Mouse (Mus musculus) midbrain, embryonic 14.5 days (tissue): ENCODE results near the gene Icam1. TPM values are rescaled to one million over a fixed set of nuclear protein-coding genes. Genes with fewer than 3 reads are reported as not detected.

Experiments
- ATAC-seq: fragments of 200-750 bp; cut with Nextera tagmentation; 2 replicates; pipeline ENCODE4 v1.8.0; 2017; ENCODE audit warnings: moderate number of reproducible peaks, moderate library complexity; ENCODE audit not compliant: low FRiP score, low TSS enrichment
- DNase-seq: peaks from one replicate; pipeline ENCODE4 v3.0.0-alpha.2; 2015
- H3K27ac ChIP-seq: fragments of 300-500 bp; sonication (generic); replicated peaks from 2 replicates; pipeline ENCODE4 v1.5.1; 2014; ENCODE audit warnings: mild to moderate bottlenecking, low read depth, low read length, moderate library complexity
- H3K27me3 ChIP-seq: fragments of 300-500 bp; sonication (generic); 2 replicates; pipeline ENCODE4 v1.6.1; 2014; ENCODE audit warnings: low read length, control low read depth, mixed read lengths; ENCODE audit not compliant: control insufficient read depth, insufficient read depth
- H3K36me3 ChIP-seq: fragments of 300-500 bp; sonication (generic); 2 replicates; pipeline ENCODE4 v1.6.1; 2014; ENCODE audit warnings: low read length, control low read depth; ENCODE audit not compliant: control insufficient read depth, insufficient read depth
- H3K4me1 ChIP-seq: fragments of 300-500 bp; sonication (generic); 2 replicates; pipeline ENCODE4 v1.6.1; 2014; ENCODE audit warnings: mild to moderate bottlenecking, antibody characterized with exemption, low read length, control low read depth; ENCODE audit not compliant: control insufficient read depth, insufficient read depth
- H3K4me2 ChIP-seq: fragments of 300-500 bp; sonication (generic); 2 replicates; pipeline ENCODE4 v1.6.1; 2014; ENCODE audit warnings: mild to moderate bottlenecking, low read length, moderate library complexity
- H3K4me3 ChIP-seq: fragments of 300-500 bp; sonication (generic); replicated peaks from 2 replicates; pipeline ENCODE4 v1.5.1; 2014; ENCODE audit warnings: low read depth, low read length
- H3K9ac ChIP-seq: fragments of 300-500 bp; sonication (generic); replicated peaks from 2 replicates; pipeline ENCODE4 v1.6.1; 2014; ENCODE audit warnings: mild to moderate bottlenecking, low read length, moderate library complexity
- H3K9me3 ChIP-seq: fragments of 300-500 bp; sonication (generic); 2 replicates; pipeline ENCODE4 v1.6.1; 2016; ENCODE audit warnings: low read length, control low read depth, mixed read lengths; ENCODE audit not compliant: control insufficient read depth
- WGBS: fragments of 180-500 bp; shearing (Covaris S2); extraction: QIAGEN DNeasy Blood & Tissue Kit; methylation state at CpG from one replicate; pipeline ENCODE4 v1.1.7; 2014; 5-methylcytosine and 5-hydroxymethylcytosine counted together
- polyA plus RNA-seq: library from polyadenylated mRNA; unstranded; fragments of >200 nt; fragmentation: Nextera tagmentation; extraction: Ambion mirVana; gene quantifications from 2 replicates; pipeline ENCODE4 v1.2.1, GENCODE M21; 2014

Gene Icam1
- polyA plus RNA-seq, 1 experiment from 2014 or later = 4.1 TPM

GRCm38 (mm10) chr9:21014691-21015570 is 854 bp upstream of the Icam1 start:
- peaks cover 42% of the 10 kb centered on the region for H3K27me3 ChIP-seq
- H3K9ac ChIP-seq = no peak overlapping the region
- H3K4me3 ChIP-seq = no peak overlapping the region
- DNase-seq (peak; percentile 18), ATAC-seq (no peak)
- H3K9me3 ChIP-seq = no peaks in the 10 kb centered on the region
- 3% methylated on average over 29 of the region's 29 CpGs for WGBS
- H3K4me2 ChIP-seq = peak overlapping the region; percentile 37
- no peaks in the 10 kb centered on the region for H3K36me3 ChIP-seq
- H3K27ac ChIP-seq = no peak overlapping the region
- no peaks in the 10 kb centered on the region for H3K4me1 ChIP-seq

- no peak overlapping the region for H3K27ac ChIP-seq
- WGBS = 7% methylated on average over 17 of the region's 17 CpGs
- peaks cover 42% of the 10 kb centered on the region for H3K27me3 ChIP-seq
- no peaks in the 10 kb centered on the region for H3K36me3 ChIP-seq
- H3K4me3 ChIP-seq = no peak overlapping the region
- H3K9ac ChIP-seq = no peak overlapping the region
- no peaks in the 10 kb centered on the region for H3K9me3 ChIP-seq
- DNase-seq = no peak
- no peak for ATAC-seq
- no peak overlapping the region for H3K4me2 ChIP-seq
- H3K4me1 ChIP-seq = no peaks in the 10 kb centered on the region
Measured at GRCm38 (mm10) chr9:21016331-21017176, 769 bp downstream of the Icam1 start.

DNA sequence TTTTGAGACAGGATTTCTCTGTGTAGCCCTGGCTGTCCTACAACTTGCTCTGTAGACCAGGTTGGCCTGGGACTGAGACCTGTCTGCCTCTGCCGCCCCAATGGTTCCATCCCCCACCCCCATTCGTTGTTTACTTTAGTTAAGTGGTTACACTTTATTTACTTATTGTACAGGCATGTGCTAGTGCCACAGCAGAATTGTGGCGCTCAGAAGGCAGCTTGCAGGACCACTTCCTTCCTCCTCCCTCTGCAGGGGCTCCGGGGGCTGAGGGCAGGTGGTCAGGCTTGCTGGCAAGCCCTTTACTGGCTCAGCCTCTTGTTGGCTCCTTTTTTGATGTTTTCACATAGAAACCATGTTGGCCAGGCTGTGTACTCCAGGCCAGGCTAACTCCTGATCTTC is 1.4 kb downstream of the Icam1 start:
- Histone ChIP-seq H3K9ac (no peak overlapping the region), H3K9me3 (no peaks in the 10 kb centered on the region), H3K27ac (no peak overlapping the region), H3K4me3 (no peak overlapping the region), H3K36me3 (no peaks in the 10 kb centered on the region), H3K27me3 (peaks cover 42% of the 10 kb centered on the region), H3K4me1 (no peaks in the 10 kb centered on the region), H3K4me2 (no peak overlapping the region)
- no peak for ATAC-seq
- DNase-seq = no peak
- WGBS = 44% methylated on average over 4 of the region's 4 CpGs

GRCm38 (mm10) chr9:21018600-21018999 is 2.8 kb downstream of the Icam1 start:
- DNase-seq = no peak
- no peaks in the 10 kb centered on the region for H3K9me3 ChIP-seq
- no peaks in the 10 kb centered on the region for H3K4me1 ChIP-seq
- no peak for ATAC-seq
- WGBS = 82% methylated on average over 2 of the region's 2 CpGs
- H3K4me3 ChIP-seq = no peak overlapping the region
- no peak overlapping the region for H3K9ac ChIP-seq
- no peak overlapping the region for H3K4me2 ChIP-seq
- H3K36me3 ChIP-seq = no peaks in the 10 kb centered on the region
- no peak overlapping the region for H3K27ac ChIP-seq
- H3K27me3 ChIP-seq = peaks cover 42% of the 10 kb centered on the region

DNA sequence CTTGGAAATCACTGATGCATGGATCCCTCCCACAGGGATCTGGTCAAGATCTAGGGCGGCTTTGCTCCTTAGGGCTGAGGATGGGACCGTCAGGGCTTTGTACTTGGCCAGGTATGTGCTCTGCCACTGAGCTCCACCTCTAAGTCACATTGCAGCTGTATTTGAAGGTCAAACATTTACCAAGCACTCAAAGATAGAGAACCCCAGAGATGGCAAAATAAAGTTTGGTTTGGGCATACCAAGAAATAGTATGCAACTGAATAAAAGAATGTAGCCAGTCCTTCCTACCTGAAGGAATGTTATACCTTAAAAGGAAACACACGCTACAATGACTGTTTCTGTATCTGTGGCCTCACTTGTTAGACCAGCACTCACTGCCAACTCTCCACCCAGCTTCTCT is 5.6 kb downstream of the Icam1 start:
- DNase-seq (no peak), ATAC-seq (no peak)
- 83% methylated on average over 3 of the region's 3 CpGs for WGBS
- Histone ChIP-seq H3K4me3 (no peak overlapping the region), H3K4me1 (no peaks in the 10 kb centered on the region), H3K9me3 (no peaks in the 10 kb centered on the region), H3K27me3 (peaks cover 24% of the 10 kb centered on the region), H3K4me2 (no peak overlapping the region), H3K9ac (no peak overlapping the region), H3K36me3 (no peaks in the 10 kb centered on the region), H3K27ac (no peak overlapping the region)

GRCm38 (mm10) chr9:21022288-21022687 is 6.5 kb downstream of the Icam1 start:
- ATAC-seq = no peak
- WGBS = 67% methylated on average over 6 of the region's 6 CpGs

DNA sequence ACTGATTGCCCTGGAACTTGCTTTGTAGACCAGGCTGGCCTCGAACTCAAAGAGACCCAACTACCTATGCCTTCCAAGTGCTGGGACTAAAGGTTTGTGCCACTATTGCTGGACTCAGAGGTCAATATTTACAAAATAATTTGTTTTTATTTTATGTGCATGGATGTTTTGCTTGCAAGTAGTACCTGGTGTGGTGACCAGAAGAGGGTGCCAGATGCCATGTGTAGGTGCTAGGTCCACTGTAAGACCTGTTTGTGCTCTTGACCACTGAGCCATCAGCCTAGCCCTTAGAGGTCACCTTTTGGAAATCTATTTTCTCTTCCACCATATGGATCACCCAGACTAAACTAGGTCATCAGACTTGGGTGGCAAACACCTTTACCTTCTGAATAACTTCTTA is 6.9 kb downstream of the Icam1 start:
- DNase-seq = no peak

More at GRCm38 (mm10) chr9:21022288-21022687, 6.5 kb downstream of the Icam1 start:
- Histone ChIP-seq H3K9me3 (no peaks in the 10 kb centered on the region), H3K27ac (no peak overlapping the region), H3K4me2 (no peak overlapping the region), H3K4me3 (no peak overlapping the region), H3K36me3 (no peaks in the 10 kb centered on the region), H3K4me1 (no peaks in the 10 kb centered on the region), H3K27me3 (peaks cover 15% of the 10 kb centered on the region; the same call in 1 of the 2 replicates), H3K9ac (no peak overlapping the region)
- no peak for DNase-seq

GRCm38 (mm10) chr9:21025258-21025810 is 9.5 kb downstream of the Icam1 start:
- peaks cover 3% of the 10 kb centered on the region; the same call in 1 of the 2 replicates for H3K4me1 ChIP-seq
- no peaks in the 10 kb centered on the region for H3K36me3 ChIP-seq
- H3K9ac ChIP-seq = no peak overlapping the region
- WGBS = 70% methylated on average over 19 of the region's 19 CpGs
- DNase-seq = no peak
- no peak overlapping the region for H3K27ac ChIP-seq
- no peak overlapping the region for H3K4me2 ChIP-seq
- no peak for ATAC-seq
- no peaks in the 10 kb centered on the region for H3K9me3 ChIP-seq
- H3K4me3 ChIP-seq = no peak overlapping the region
- peaks cover 31% of the 10 kb centered on the region for H3K27me3 ChIP-seq

More for the DNA sequence above, 6.9 kb downstream of the Icam1 start:
- Histone ChIP-seq H3K9ac (no peak overlapping the region), H3K36me3 (no peaks in the 10 kb centered on the region), H3K4me1 (no peaks in the 10 kb centered on the region), H3K4me2 (no peak overlapping the region), H3K4me3 (no peak overlapping the region), H3K27me3 (peaks cover 12% of the 10 kb centered on the region; the same call in 1 of the 2 replicates), H3K27ac (no peak overlapping the region), H3K9me3 (no peaks in the 10 kb centered on the region)
- 75% methylated on average over 1 of the region's 1 CpGs for WGBS
- ATAC-seq = no peak
